Mouse (Mus musculus) lung, postnatal 0 days (tissue): ENCODE results near the gene Dusp10.

ENCODE experiments used
- CTCF ChIP-seq: IDR thresholded peaks from 2 replicates; pipeline ENCODE4 v1.5.1; 2016; ENCODE audit warnings: antibody characterized with exemption, mild to moderate bottlenecking
- EP300 ChIP-seq: IDR thresholded peaks from 2 replicates; pipeline ENCODE4 v1.6.1; 2016; ENCODE audit warnings: antibody characterized with exemption, mild to moderate bottlenecking, control low read depth

GRCm38 (mm10) chr1:184107448-184107847, 94.3 kb downstream of the Dusp10 start:
- TF ChIP-seq EP300 (no peak), CTCF (no peak)
